8 mouse cellular contexts compared by ENCODE assay signal in genomic region chr12:80518393-80518756, GRCm38 (mm10). TPM values are rescaled to one million over a fixed set of nuclear protein-coding genes. Genes with fewer than 3 reads are reported as not detected.
DNase-seq lines count a peak whose midpoint lies in the region; ATAC-seq and TF ChIP-seq lines count a peak whose summit lies in the region.

No protein-coding gene starts in this region.

- no peak for TF ChIP-seq CTCF in heart, postnatal 0 days (IDR thresholded peaks at IDR 0.05; ENCODE audit: low read depth)

- H3K27ac ChIP-seq in heart, postnatal 0 days (ENCODE audit: low read depth), result no peak overlapping the region
- peak overlapping the region; percentile 89 for H3K27ac ChIP-seq in midbrain, embryonic 11.5 days (ENCODE audit: low read depth, low read length)

- no peaks in the 10 kb centered on the region for H3K4me1 ChIP-seq in heart, postnatal 0 days (ENCODE audit: control insufficient read depth, insufficient read depth)
- peaks cover 19% of the 10 kb centered on the region for H3K4me1 ChIP-seq in midbrain, embryonic 11.5 days (ENCODE audit: control insufficient read depth, insufficient read depth, low read length)

- TF ChIP-seq EP300 in heart, postnatal 0 days (IDR thresholded peaks at IDR 0.05; ENCODE audit: low read depth), result no peak

- peak; percentile 38 for DNase-seq in cerebellum, adult 11 months
- no peak for DNase-seq in cerebellum, adult 9-10 months
- DNase-seq in ovary, postnatal 36 days (ENCODE audit: low spot score), result peak; percentile 18
- no peak for DNase-seq in ovary, postnatal 14 days (ENCODE audit: low spot score)
- DNase-seq in heart, postnatal 0 days (ENCODE audit: low spot score), result no peak
- peak; percentile 97 for DNase-seq in midbrain, embryonic 11.5 days (ENCODE audit: low spot score, missing footprints)
- DNase-seq in urinary bladder, postnatal 36 days (ENCODE audit: low spot score in 2 of 2), result no peak
- no peak for DNase-seq in frontal cortex, adult 2 months (ENCODE audit: extremely low spot score in 1 of 2, low spot score in 1 of 2)

- 0 out of 2 replicates have a peak, but pooled peaks have one; percentile 28 for ATAC-seq in heart, postnatal 0 days (ENCODE audit: insufficient read depth, low read depth)
- peak; percentile 56 for ATAC-seq in midbrain, embryonic 11.5 days (ENCODE audit: low FRiP score)

- peaks cover 67% of the 10 kb centered on the region for H3K27me3 ChIP-seq in heart, postnatal 0 days (ENCODE audit: control insufficient read depth, insufficient read depth, low read length)
- peaks cover 13% of the 10 kb centered on the region for H3K27me3 ChIP-seq in midbrain, embryonic 11.5 days (ENCODE audit: control insufficient read depth, insufficient read depth, low read length)

- H3K4me3 ChIP-seq in heart, postnatal 0 days (ENCODE audit: low read depth, low read length), result peak overlapping the region; percentile 51
- peak overlapping the region; percentile 55 for H3K4me3 ChIP-seq in midbrain, embryonic 11.5 days (ENCODE audit: low read depth, low read length)

- no peaks in the 10 kb centered on the region for H3K36me3 ChIP-seq in heart, postnatal 0 days (replicated peaks; ENCODE audit: control insufficient read depth, insufficient read depth, low read length)
- H3K36me3 ChIP-seq in midbrain, embryonic 11.5 days (ENCODE audit: control insufficient read depth, insufficient read depth, low read length), result no peaks in the 10 kb centered on the region

- no peaks in the 10 kb centered on the region for H3K9me3 ChIP-seq in heart, postnatal 0 days (replicated peaks; ENCODE audit: control insufficient read depth, low read length)
- H3K9me3 ChIP-seq in midbrain, embryonic 11.5 days (ENCODE audit: control insufficient read depth, low read length), result no peaks in the 10 kb centered on the region

- H3K4me2 ChIP-seq in heart, postnatal 0 days (ENCODE audit: low read depth, low read length), result peak overlapping the region; percentile 76
- H3K4me2 ChIP-seq in midbrain, embryonic 11.5 days, result peak overlapping the region; percentile 91

- H3K9ac ChIP-seq in heart, postnatal 0 days (replicated peaks; ENCODE audit: low read depth, low read length), result no peak overlapping the region
- H3K9ac ChIP-seq in midbrain, embryonic 11.5 days (ENCODE audit: low read length), result peak overlapping the region; percentile 86

- under 1% methylated on average over 25 of the region's 25 CpGs for whole genome bisulfite sequencing in heart, postnatal 0 days
- WGBS in midbrain, embryonic 11.5 days, result under 1% methylated on average over 25 of the region's 25 CpGs

RNA-seq across cellular contexts. Expression of gene Galnt16, which starts 0.3 kb away (rescaled TPM):
- total RNA-seq in heart, postnatal 0 days (2014; rRNA removed; ENCODE audit: low replicate concordance), result 4.1 and 12.1 TPM in 2 replicates
- polyA plus RNA-seq in heart, postnatal 0 days (2015; fragmentation: Nextera tagmentation; extraction: Ambion mirVana), result 3.5 and 3.9 TPM in 2 replicates
- 13.1 and 14.0 TPM in 2 replicates for polyA plus RNA-seq in midbrain, embryonic 11.5 days (2014; fragmentation: Nextera tagmentation; extraction: Ambion mirVana)
- polyA plus RNA-seq in frontal cortex, adult 2 months (2012; rRNA removed), result 40.3 and 43.6 TPM in 2 replicates

RNA-seq across cellular contexts. Expression of gene Exd2, which starts 55.5 kb away (rescaled TPM):
- 11.2 and 32.5 TPM in 2 replicates for total RNA-seq in heart, postnatal 0 days (2014; rRNA removed; ENCODE audit: low replicate concordance)
- polyA plus RNA-seq in heart, postnatal 0 days (2015; fragmentation: Nextera tagmentation; extraction: Ambion mirVana), result 6.8 and 7.7 TPM in 2 replicates
- 40.3 and 49.2 TPM in 2 replicates for polyA plus RNA-seq in midbrain, embryonic 11.5 days (2014; fragmentation: Nextera tagmentation; extraction: Ambion mirVana)
- polyA plus RNA-seq in frontal cortex, adult 2 months (2012; rRNA removed), result 107 and 129 TPM in 2 replicates

Comparison
In these comparisons a context has a peak if more than half of its experiments do, and no peak if none do; other contexts are left out.
1. DNase-seq: peak in cerebellum, adult 11 months (single experiment), ovary, postnatal 36 days (single experiment) and midbrain, embryonic 11.5 days (single experiment); none in cerebellum, adult 9-10 months (single experiment), ovary, postnatal 14 days (single experiment), heart, postnatal 0 days (single experiment), urinary bladder, postnatal 36 days (0 of 2) and frontal cortex, adult 2 months (0 of 2).